Mouse (Mus musculus) olfactory bulb, adult 2 months (tissue): ENCODE data around the gene Lsg1. TPM values are rescaled to one million over a fixed set of nuclear protein-coding genes. Genes with fewer than 3 reads are reported as not detected.

Source experiments
- H3K27ac ChIP-seq: fragments of 200-500 bp; 2 replicates; pipeline ENCODE4 v1.5.1; 2012; ENCODE audit warnings: low read depth, low read length; ENCODE audit not compliant: insufficient read depth
- H3K4me1 ChIP-seq: fragments of 200-500 bp; 2 replicates; pipeline ENCODE4 v1.6.1; 2012; ENCODE audit warnings: low read length; ENCODE audit not compliant: control insufficient read depth, insufficient read depth
- H3K4me3 ChIP-seq: fragments of 200-500 bp; 2 replicates; pipeline ENCODE4 v1.5.1; 2012; ENCODE audit warnings: mild to moderate bottlenecking, low read depth, low read length, moderate library complexity; ENCODE audit not compliant: insufficient read depth
- CTCF ChIP-seq: fragments of 200-500 bp; IDR thresholded peaks from 2 replicates; pipeline ENCODE4 v1.5.1; 2012; ENCODE audit warnings: low read depth, mild to moderate bottlenecking, low read length, moderate library complexity; ENCODE audit not compliant: insufficient read depth
- POLR2A ChIP-seq: fragments of 200-500 bp; IDR thresholded peaks from 2 replicates; pipeline ENCODE4 v1.6.1; 2012; ENCODE audit warnings: mild to moderate bottlenecking, low read depth, low read length, moderate library complexity; ENCODE audit not compliant: insufficient read depth
- WGBS: fragments of 180-500 bp; shearing (Covaris S2); methylation state at CpG from one replicate; pipeline ENCODE4 v1.1.7; 2018; 5-methylcytosine and 5-hydroxymethylcytosine counted together
- polyA plus RNA-seq: library from polyadenylated mRNA; stranded (reverse); fragments of >200 nt; gene quantifications from 2 replicates; pipeline ENCODE4 v1.2.4, GENCODE M21; 2012; ENCODE audit warnings: low replicate concordance; ENCODE audit not compliant: missing spikeins, insufficient read depth, insufficient read length

Lsg1 gene
- polyA plus RNA-seq, 1 experiment, result not detected

DNA sequence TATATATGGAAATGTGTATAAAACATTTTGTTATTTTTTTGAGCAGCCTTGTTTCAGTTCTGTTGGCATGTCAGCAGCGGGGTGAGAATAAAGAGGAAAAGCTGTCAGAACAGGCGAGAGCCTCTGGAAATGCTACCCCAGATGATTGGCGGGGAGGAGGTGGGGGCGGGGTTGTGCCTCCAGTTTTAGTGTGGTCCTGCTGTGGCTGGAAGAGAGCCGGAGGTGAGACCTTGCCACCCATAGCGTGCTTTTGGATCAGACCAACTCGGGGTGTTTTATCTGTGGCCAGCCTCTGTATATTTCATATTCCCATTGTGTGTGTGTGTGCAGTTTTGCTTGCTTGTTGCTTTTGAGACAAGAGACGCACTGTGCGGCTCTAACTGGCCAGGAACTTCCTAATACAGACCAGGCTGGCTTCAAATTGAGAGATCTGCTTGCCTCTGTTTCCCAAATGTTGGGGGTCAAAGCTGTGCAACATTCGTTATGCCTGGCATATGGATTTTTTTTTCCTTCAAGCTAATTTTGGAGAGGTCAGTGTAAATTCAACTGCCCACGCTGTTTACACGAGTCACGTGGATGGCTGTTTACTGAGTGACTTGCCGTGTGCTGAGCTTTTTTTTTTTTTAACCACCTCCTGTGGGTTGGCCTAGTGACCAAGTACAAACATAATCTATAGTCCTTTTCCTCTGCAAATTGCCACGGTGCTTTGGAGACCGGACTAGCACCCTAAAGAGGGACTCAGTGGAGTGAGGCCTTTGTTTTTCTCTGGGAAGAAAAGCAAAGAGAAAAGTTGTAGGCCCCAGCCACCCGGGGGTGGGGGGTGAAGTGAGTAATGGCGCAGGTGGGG, 15.5 kb upstream of the Lsg1 start:
- Histone ChIP-seq H3K4me1 (peaks cover 45% of the 10 kb centered on the region), H3K27ac (no peak overlapping the region), H3K4me3 (no peak overlapping the region)
- 63% methylated on average over 18 of the region's 18 CpGs for WGBS
- no peak for TF ChIP-seq CTCF
- TF ChIP-seq POLR2A, result no peak

DNA sequence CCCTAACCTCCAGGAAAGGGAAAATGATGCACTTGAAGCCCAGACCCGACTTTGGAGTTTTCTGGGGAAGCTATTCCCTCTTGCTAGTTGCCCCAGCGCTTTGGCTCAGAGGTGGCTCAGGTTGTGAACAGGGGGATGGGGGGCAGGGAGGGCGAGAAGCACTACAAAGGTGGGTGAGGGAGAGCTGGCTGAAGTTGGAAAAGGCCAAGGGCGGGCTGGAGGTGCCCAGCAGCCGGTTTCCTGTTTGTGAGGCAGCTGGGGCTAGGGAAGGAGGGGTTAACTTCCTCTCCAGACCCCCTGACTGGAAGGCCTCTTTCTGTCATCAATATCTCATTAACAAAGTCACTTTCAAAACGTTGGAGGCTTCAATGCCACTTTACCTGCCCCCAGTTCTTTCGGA, 14.6 kb upstream of the Lsg1 start:
- H3K27ac ChIP-seq, result peak overlapping the region; percentile 82; the same call in 1 of the 2 replicates
- H3K4me1 ChIP-seq, result peaks cover 47% of the 10 kb centered on the region
- TF ChIP-seq CTCF, result no peak
- no peak for TF ChIP-seq POLR2A
- WGBS, result 60% methylated on average over 7 of the region's 7 CpGs
- H3K4me3 ChIP-seq, result peak overlapping the region; percentile 80

DNA sequence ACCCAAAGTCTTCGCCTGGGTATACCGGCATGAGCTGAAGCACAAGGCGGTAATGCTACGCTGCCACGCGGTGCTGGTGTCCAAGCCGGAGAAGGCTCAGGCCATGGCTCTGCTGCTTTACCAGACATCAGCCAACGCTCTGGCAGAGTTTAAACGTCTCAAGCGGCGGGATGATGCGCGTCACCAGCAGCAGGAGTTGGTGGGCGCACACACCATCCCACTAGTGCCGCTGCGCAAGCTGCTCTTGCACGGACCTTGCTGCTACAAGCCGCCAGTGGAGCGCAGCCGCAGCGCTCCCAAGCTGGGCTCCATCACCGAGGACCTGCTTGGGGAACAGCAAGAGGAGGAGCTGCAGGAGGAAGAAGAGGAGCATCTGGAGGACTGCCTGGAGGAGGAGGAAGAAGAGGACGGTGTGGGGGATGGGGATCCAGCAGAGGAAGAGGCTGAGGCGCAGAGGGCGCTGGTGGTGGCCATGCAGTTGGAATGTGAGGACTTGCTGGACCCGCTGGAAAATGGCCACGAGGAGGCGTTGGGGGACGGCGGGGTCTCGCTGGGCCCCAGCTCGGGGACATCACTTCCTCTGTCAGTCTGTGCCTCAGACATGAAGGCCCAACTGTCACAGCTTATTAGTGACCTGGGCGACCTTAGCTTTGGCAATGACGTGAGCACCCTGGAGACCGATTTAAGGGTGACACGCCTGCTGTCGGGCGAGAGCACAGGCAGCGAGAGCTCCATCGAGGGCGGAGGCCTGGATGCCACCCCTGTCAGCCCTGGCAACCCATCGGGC, 13.8 kb upstream of the Lsg1 start:
- Histone ChIP-seq H3K4me1 (peaks cover 50% of the 10 kb centered on the region), H3K27ac (peak overlapping the region; percentile 82), H3K4me3 (peak overlapping the region; percentile 80)
- TF ChIP-seq CTCF (peak; percentile 36; the same call in 1 of the 2 replicates), POLR2A (no peak)
- WGBS, result 12% methylated on average over 42 of the region's 42 CpGs

DNA sequence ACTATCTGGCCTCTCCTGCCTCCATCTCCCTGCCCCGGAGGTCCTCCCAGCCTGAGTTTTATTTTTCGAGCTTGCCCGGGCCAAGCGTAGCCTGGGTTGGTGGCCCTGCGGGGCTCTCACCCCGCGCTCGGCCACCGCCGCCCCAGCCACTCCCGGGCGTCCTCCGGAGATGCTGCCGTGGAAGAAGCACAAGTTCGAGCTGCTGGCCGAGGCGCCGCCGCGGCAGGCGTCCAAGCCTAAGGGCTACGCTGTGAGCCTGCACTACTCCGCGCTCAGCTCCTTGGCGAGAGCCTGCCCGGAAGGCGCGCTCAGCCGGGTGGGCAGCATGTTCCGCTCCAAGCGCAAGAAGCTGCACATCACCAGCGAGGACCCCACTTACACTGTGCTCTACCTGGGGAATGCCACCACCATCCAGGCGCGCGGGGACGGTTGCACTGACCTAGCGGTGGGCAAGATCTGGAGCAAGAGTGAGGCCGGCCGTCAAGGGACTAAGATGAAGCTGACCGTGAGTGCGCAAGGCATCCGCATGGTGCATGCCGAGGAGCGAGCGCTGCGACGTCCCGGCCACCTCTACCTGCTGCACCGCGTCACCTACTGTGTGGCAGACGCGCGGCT, 13.1 kb upstream of the Lsg1 start:
- Histone ChIP-seq H3K4me3 (peak overlapping the region; percentile 80), H3K27ac (peak overlapping the region; percentile 82), H3K4me1 (peaks cover 48% of the 10 kb centered on the region)
- TF ChIP-seq CTCF (no peak), POLR2A (no peak)
- WGBS, result under 1% methylated on average over 53 of the region's 53 CpGs

- under 1% methylated on average over 63 of the region's 63 CpGs for WGBS
- Histone ChIP-seq H3K4me3 (peak within 1 kb of the TSS; percentile 80), H3K27ac (peak within 1 kb of the TSS; percentile 82), H3K4me1 (peaks cover 41% of the 10 kb centered on the region)
- TF ChIP-seq CTCF, result peak; percentile 30; the same call in 1 of the 2 replicates
- peak; percentile 94 for TF ChIP-seq POLR2A
These were observed 12.3 kb upstream of the Lsg1 start, which contains the start of gene Fam43a for GRCm38 (mm10) chr16:30599491-30600268. Gene Fam43a (plus strand): TSS chr16:30599723.

GRCm38 (mm10) chr16:30596959-30597681, 9.7 kb upstream of the Lsg1 start:
- Histone ChIP-seq H3K27ac (no peak overlapping the region), H3K4me1 (peaks cover 24% of the 10 kb centered on the region), H3K4me3 (peak overlapping the region; percentile 39)
- WGBS, result 5% methylated on average over 16 of the region's 16 CpGs
- TF ChIP-seq CTCF, result peak; percentile 87
- no peak for TF ChIP-seq POLR2A

GRCm38 (mm10) chr16:30595835-30596557, 8.6 kb upstream of the Lsg1 start:
- Histone ChIP-seq H3K27ac (no peak overlapping the region), H3K4me3 (no peak overlapping the region), H3K4me1 (peaks cover 13% of the 10 kb centered on the region)
- TF ChIP-seq POLR2A (no peak), CTCF (no peak)
- WGBS, result 51% methylated on average over 14 of the region's 14 CpGs
